8 mouse cellular contexts compared by ENCODE assay signal in genomic region chr8:123891883-123892585, GRCm38 (mm10). TPM values are rescaled to one million over a fixed set of nuclear protein-coding genes. Genes with fewer than 3 reads are reported as not detected.
DNase-seq lines count a peak whose midpoint lies in the region; ATAC-seq lines count a peak whose summit lies in the region.

No protein-coding gene starts in this region.

- no peaks in the 10 kb centered on the region for H3K36me3 ChIP-seq in embryonic facial prominence, embryonic 13.5 days
- H3K36me3 ChIP-seq in hindbrain, embryonic 14.5 days (replicated peaks; ENCODE audit: control insufficient read depth, insufficient read depth): no peaks in the 10 kb centered on the region
- H3K36me3 ChIP-seq in limb, embryonic 12.5 days: no peaks in the 10 kb centered on the region

- H3K9me3 ChIP-seq in embryonic facial prominence, embryonic 13.5 days: no peaks in the 10 kb centered on the region
- H3K9me3 ChIP-seq in hindbrain, embryonic 14.5 days (ENCODE audit: control insufficient read depth, low read length): no peaks in the 10 kb centered on the region
- H3K9me3 ChIP-seq in limb, embryonic 12.5 days: no peaks in the 10 kb centered on the region

- 0 out of 2 replicates have a peak overlapping the region, but pooled peaks have one; percentile 40 for H3K9ac ChIP-seq in embryonic facial prominence, embryonic 13.5 days
- H3K9ac ChIP-seq in hindbrain, embryonic 14.5 days: peak overlapping the region; percentile 74
- no peak overlapping the region for H3K9ac ChIP-seq in limb, embryonic 12.5 days (replicated peaks)

- peak overlapping the region; percentile 65 for H3K4me2 ChIP-seq in embryonic facial prominence, embryonic 13.5 days
- peak overlapping the region; percentile 80 for H3K4me2 ChIP-seq in hindbrain, embryonic 14.5 days (replicated peaks)
- H3K4me2 ChIP-seq in limb, embryonic 12.5 days: peak overlapping the region; percentile 53

- peaks cover 20% of the 10 kb centered on the region for H3K4me1 ChIP-seq in embryonic facial prominence, embryonic 13.5 days
- peaks cover 15% of the 10 kb centered on the region for H3K4me1 ChIP-seq in hindbrain, embryonic 14.5 days (replicated peaks; ENCODE audit: control insufficient read depth, insufficient read depth, low read length)
- H3K4me1 ChIP-seq in limb, embryonic 12.5 days (replicated peaks): peaks cover 15% of the 10 kb centered on the region

- H3K27me3 ChIP-seq in embryonic facial prominence, embryonic 13.5 days: peaks cover 81% of the 10 kb centered on the region
- H3K27me3 ChIP-seq in hindbrain, embryonic 14.5 days (ENCODE audit: control insufficient read depth, insufficient read depth, low read length): peaks cover 61% of the 10 kb centered on the region
- H3K27me3 ChIP-seq in limb, embryonic 12.5 days: peaks cover 70% of the 10 kb centered on the region

- ATAC-seq in embryonic facial prominence, embryonic 13.5 days (ENCODE audit: insufficient number of reproducible peaks, insufficient read depth, low FRiP score, low TSS enrichment, low read depth): no peak
- peak; percentile 86 for ATAC-seq in hindbrain, embryonic 14.5 days (ENCODE audit: low FRiP score)
- ATAC-seq in limb, embryonic 12.5 days (ENCODE audit: insufficient number of reproducible peaks, insufficient read depth, low FRiP score, low TSS enrichment, low read depth): no peak

- 1% methylated on average over 49 of the region's 49 CpGs for WGBS in embryonic facial prominence, embryonic 13.5 days
- WGBS in hindbrain, embryonic 14.5 days: 1% methylated on average over 49 of the region's 49 CpGs
- 1% methylated on average over 49 of the region's 49 CpGs for WGBS in limb, embryonic 12.5 days

- peak overlapping the region; percentile 39 for H3K4me3 ChIP-seq in embryonic facial prominence, embryonic 13.5 days
- peak overlapping the region; percentile 45 for H3K4me3 ChIP-seq in hindbrain, embryonic 14.5 days (replicated peaks; ENCODE audit: low read length)
- H3K4me3 ChIP-seq in limb, embryonic 12.5 days (replicated peaks): peak overlapping the region; percentile 24

- no peak overlapping the region for H3K27ac ChIP-seq in embryonic facial prominence, embryonic 13.5 days
- H3K27ac ChIP-seq in hindbrain, embryonic 14.5 days: peak overlapping the region; percentile 84
- H3K27ac ChIP-seq in limb, embryonic 12.5 days: no peak overlapping the region

- DNase-seq in thymus, postnatal 4 days: peak; percentile 15
- DNase-seq in thymus, postnatal 14 days: no peak
- peak; percentile 73 for DNase-seq in hindbrain, embryonic 14.5 days (ENCODE audit: low spot score)
- peak; percentile 71 for DNase-seq in right cerebral cortex, postnatal 4 days
- no peak for DNase-seq in thymus, postnatal 36 days
- no peak for DNase-seq in ovary, adult 18-20 months (ENCODE audit: low spot score)

RNA-seq across cellular contexts. Expression of gene Acta1, which starts 2.5 kb away (rescaled TPM):
- polyA plus RNA-seq in embryonic facial prominence, embryonic 13.5 days (2015; fragmentation: Nextera tagmentation; extraction: Ambion mirVana): 32.0 and 44.7 TPM in 2 replicates
- 5.3 and 6.6 TPM in 2 replicates for polyA plus RNA-seq in hindbrain, embryonic 14.5 days (2014; fragmentation: Nextera tagmentation; extraction: Ambion mirVana)
- 102 and 120 TPM in 2 replicates for polyA plus RNA-seq in limb, embryonic 12.5 days (2016; fragmentation: Nextera tagmentation; extraction: Ambion mirVana)

RNA-seq across cellular contexts. Expression of gene Ccsap, which starts 32.0 kb away (rescaled TPM):
- polyA plus RNA-seq in embryonic facial prominence, embryonic 13.5 days (2015; fragmentation: Nextera tagmentation; extraction: Ambion mirVana): 5.4 and 5.5 TPM in 2 replicates
- polyA plus RNA-seq in hindbrain, embryonic 14.5 days (2014; fragmentation: Nextera tagmentation; extraction: Ambion mirVana): 5.0 TPM in 2 replicates
- 7.4 and 8.4 TPM in 2 replicates for polyA plus RNA-seq in limb, embryonic 12.5 days (2016; fragmentation: Nextera tagmentation; extraction: Ambion mirVana)

RNA-seq across cellular contexts. Expression of gene Nup133, which starts 57.0 kb away (rescaled TPM):
- polyA plus RNA-seq in embryonic facial prominence, embryonic 13.5 days (2015; fragmentation: Nextera tagmentation; extraction: Ambion mirVana): 33.9 and 42.3 TPM in 2 replicates
- 26.5 and 26.8 TPM in 2 replicates for polyA plus RNA-seq in hindbrain, embryonic 14.5 days (2014; fragmentation: Nextera tagmentation; extraction: Ambion mirVana)
- 50.7 and 56.4 TPM in 2 replicates for polyA plus RNA-seq in limb, embryonic 12.5 days (2016; fragmentation: Nextera tagmentation; extraction: Ambion mirVana)

Comparison
In these comparisons a context has a peak if more than half of its experiments do, and no peak if none do; other contexts are left out.
1. DNase-seq: peak in thymus, postnatal 4 days (single experiment), hindbrain, embryonic 14.5 days (single experiment) and right cerebral cortex, postnatal 4 days (single experiment); none in thymus, postnatal 14 days (single experiment), thymus, postnatal 36 days (0 of 2) and ovary, adult 18-20 months (single experiment).
2. Peak in every context shown above with its lines, with median percentiles within 50 percentile points of each other: H3K4me2 ChIP-seq and H3K4me3 ChIP-seq.